Mouse (Mus musculus): ENCODE results near the gene Kpna2. TPM values are rescaled to one million over a fixed set of nuclear protein-coding genes. Genes with fewer than 3 reads are reported as not detected.
A peak's percentile ranks its signal among the peaks of the same experiment; 100 is the strongest.

The Kpna2 gene
- polyA plus RNA-seq, 1 experiment from 2014 or later, result 635 TPM

DNA sequence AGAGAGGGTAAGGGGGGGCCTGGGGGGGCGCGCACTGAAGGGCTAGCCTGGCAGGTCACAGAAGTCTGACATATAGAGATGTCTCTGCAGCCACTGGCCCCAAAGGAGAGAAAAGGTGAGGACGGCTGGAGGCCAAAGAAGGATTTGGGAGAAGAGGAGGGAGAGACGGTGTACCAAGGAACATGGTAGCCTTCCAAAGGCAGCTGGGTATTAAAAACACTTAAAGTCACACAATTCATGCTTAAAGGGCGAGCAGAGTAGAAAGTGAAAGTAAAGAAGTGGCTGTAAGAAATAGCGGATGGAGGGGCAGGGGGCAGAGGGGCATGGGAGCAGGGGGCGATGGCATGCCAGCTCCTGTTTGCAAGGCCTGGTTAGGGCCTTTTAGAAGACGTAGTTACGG is 37.0 kb downstream of the Kpna2 start:
- Histone ChIP-seq H3K27me3 (ENCODE audit: low read depth, poor library complexity, severe bottlenecking) (no peaks in the 10 kb centered on the region), H3K4me3 (no peak overlapping the region), H3K36me3 (no peaks in the 10 kb centered on the region), H3K4me1 (peaks cover 8% of the 10 kb centered on the region), H3K9me3 (replicated peaks) (no peaks in the 10 kb centered on the region), H3K27ac (no peak overlapping the region)
- 84% methylated on average over 9 of the region's 9 CpGs for WGBS
- no peak for DNase-seq (ENCODE audit: low spot score)

DNA sequence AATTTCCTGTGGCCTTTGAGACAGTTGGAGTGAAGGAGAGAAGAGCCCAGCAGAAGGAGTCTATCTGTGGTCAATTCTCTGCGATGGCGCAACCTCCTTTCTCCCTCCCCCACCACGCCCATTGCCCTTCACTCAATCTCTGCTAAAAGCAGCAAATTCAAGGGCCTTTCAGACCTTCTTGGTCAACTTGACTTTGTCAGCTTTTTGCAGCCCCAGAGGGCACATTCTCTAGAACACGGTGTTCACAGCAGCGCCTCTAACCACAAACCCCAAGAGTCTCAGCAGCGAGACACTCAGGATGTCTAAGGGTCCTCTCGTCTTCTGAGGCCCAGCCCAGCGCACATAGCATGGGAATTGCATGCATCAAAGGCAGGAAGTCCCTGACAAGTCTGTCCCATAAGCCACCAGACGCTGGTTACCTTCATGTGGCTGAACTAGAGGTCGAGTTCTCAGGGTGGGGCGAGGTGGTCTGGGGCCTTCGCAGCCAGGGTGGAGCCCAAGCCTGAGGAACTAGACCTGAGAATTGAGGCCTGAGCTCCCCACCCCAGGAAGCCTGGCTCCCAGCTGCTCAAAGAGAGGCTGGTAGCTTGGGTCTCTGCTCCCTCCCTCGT is 37.8 kb downstream of the Kpna2 start:
- no peaks in the 10 kb centered on the region for H3K9me3 ChIP-seq (replicated peaks)
- no peaks in the 10 kb centered on the region for H3K27me3 ChIP-seq (ENCODE audit: low read depth, poor library complexity, severe bottlenecking)
- no peak for DNase-seq (ENCODE audit: low spot score)
- H3K27ac ChIP-seq, result peak overlapping the region; percentile 39; the same call in 1 of the 2 replicates
- H3K4me1 ChIP-seq, result peaks cover 8% of the 10 kb centered on the region
- no peak overlapping the region for H3K4me3 ChIP-seq
- H3K36me3 ChIP-seq, result no peaks in the 10 kb centered on the region
- 72% methylated on average over 13 of the region's 13 CpGs for WGBS

DNA sequence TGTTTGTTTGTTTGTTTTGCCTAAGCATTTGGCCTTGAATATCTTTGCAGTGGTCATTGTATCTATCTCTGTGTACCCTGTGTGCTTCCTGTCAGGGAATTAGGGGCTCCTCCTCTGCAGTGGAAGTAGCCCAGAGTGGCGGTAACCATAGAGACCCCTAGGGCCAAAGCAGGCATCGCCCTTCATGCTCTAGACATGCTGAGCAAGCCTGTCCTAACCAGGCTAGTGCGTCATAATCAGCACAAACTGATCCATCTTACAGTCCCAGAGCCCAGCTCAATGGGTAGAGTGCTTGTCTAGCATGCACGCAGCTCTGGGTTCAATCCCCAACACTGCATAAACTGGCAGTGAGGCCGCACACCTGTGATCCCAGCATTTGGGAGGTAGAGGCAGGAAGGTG is 40.2 kb downstream of the Kpna2 start:
- Histone ChIP-seq H3K36me3 (no peaks in the 10 kb centered on the region), H3K4me3 (no peak overlapping the region), H3K4me1 (peaks cover 8% of the 10 kb centered on the region), H3K27ac (no peak overlapping the region), H3K9me3 (replicated peaks) (no peaks in the 10 kb centered on the region), H3K27me3 (ENCODE audit: low read depth, poor library complexity, severe bottlenecking) (no peaks in the 10 kb centered on the region)
- WGBS, result 93% methylated on average over 5 of the region's 5 CpGs
- no peak for DNase-seq (ENCODE audit: low spot score)

DNA sequence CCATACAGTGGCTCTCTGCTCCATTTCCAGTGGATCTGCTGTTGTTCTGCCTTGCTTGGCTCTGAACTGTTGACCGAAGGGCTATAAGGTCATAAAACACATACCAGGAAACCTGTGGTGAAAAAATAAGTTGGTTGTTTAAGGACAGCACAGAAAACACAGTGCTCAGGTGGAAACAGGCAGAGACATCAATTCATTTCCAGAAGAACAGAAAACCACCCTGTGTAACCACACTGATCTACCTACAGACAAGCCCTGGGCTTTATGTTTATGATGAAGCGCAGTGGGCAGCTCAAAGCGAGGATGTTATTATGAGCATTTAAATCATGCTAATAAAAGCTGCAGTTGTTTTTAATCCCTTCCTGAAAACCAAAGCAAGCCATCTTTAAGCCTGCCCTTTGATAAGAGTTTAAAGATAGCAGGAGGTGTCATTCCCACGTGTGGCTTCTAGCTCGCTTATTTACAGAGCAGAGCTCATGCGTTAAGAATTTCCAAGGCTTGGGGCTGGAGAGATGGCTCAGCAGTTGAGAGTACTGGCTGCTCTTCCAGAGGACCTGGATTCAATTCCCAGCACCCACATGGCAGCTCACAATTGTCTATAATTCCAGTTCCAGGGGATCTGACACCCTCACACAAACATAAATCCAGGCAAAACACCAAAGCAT is 40.8 kb downstream of the Kpna2 start:
- Histone ChIP-seq H3K27me3 (ENCODE audit: low read depth, poor library complexity, severe bottlenecking) (no peaks in the 10 kb centered on the region), H3K4me3 (no peak overlapping the region), H3K27ac (no peak overlapping the region), H3K36me3 (no peaks in the 10 kb centered on the region), H3K9me3 (replicated peaks) (no peaks in the 10 kb centered on the region), H3K4me1 (peaks cover 8% of the 10 kb centered on the region)
- no peak for DNase-seq (ENCODE audit: low spot score)
- 79% methylated on average over 6 of the region's 6 CpGs for WGBS

DNA sequence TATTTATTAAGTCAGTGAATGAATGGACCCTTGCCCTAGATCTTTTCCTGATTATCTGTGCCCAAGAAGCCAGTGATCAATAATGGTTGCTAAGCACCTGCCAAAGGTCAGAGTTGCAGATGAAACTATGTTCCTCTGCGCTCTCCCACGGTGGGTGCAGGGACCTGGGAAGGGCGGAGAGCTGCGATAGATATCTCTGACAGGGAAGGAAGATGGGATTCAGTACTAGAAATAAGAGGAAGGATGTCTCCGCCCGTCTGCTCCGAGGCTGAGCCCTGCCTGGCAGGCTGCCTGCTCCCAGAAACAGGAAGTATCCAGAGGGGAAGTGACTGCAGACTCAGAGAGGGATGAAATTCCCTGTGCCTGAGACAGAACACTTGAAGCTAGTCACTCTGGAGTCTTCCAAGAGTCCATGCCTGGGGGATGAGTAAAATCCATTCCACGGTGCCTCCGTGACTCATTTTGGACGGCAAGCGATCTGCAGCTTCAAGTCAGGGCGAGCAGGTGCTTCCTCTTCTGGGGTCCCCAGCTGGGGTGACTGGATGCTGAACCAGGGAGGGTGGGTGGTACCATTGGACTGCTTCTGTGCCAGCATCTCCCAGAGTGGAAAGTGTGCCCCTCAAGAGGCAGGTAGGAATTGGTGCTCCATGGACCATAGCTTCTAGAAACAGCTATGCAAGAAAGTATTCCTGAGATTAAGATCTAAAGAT is 41.9 kb downstream of the Kpna2 start:
- Histone ChIP-seq H3K9me3 (replicated peaks) (no peaks in the 10 kb centered on the region), H3K27ac (no peak overlapping the region), H3K4me3 (no peak overlapping the region), H3K27me3 (ENCODE audit: low read depth, poor library complexity, severe bottlenecking) (no peaks in the 10 kb centered on the region), H3K4me1 (peaks cover 8% of the 10 kb centered on the region), H3K36me3 (no peaks in the 10 kb centered on the region)
- 85% methylated on average over 12 of the region's 12 CpGs for WGBS
- no peak for DNase-seq (ENCODE audit: low spot score)

DNA sequence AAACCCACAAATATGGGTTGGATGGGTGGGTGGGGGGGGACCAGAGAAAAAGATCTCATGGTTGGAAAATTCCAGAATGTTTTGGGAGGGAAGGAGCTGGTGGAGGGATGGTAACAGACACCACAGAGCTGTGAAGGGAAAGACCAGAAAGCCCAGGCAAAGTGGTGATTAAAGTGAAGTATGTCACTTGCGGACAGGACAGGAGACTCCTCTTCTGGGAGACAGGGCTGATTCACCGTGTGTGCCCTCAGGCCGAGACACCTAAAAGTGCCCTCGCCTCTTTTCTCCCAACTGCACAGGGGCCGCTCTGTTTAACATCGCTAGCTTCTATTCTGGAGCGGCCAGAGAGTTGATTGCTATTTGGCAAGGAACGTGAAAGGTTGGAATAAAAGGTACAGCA is 44.8 kb downstream of the Kpna2 start:
- DNase-seq (ENCODE audit: low spot score), result no peak
- Histone ChIP-seq H3K9me3 (replicated peaks) (no peaks in the 10 kb centered on the region), H3K4me3 (no peak overlapping the region), H3K27ac (no peak overlapping the region), H3K4me1 (no peaks in the 10 kb centered on the region), H3K36me3 (no peaks in the 10 kb centered on the region), H3K27me3 (ENCODE audit: low read depth, poor library complexity, severe bottlenecking) (no peaks in the 10 kb centered on the region)
- WGBS, result 73% methylated on average over 8 of the region's 8 CpGs

DNA sequence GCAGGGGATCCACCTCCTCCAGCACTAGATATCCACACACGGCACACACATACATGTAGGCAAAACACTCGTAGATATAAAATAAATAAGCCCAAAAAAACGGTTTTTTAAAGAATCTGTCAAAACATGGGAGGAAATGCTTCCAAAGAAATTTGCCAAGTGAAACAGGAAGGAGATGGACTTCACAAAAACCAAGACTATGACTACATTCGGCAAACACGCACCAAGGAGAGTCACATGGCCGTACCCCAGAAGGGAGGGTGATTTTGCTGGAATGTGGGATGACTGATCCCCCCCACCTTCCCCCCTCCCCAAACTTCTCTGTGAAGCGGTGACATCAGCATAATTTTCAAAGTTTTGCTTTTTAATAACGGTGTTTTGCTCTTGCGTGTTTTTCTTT is 45.2 kb downstream of the Kpna2 start:
- no peak for DNase-seq (ENCODE audit: low spot score)
- no peaks in the 10 kb centered on the region for H3K27me3 ChIP-seq (ENCODE audit: low read depth, poor library complexity, severe bottlenecking)
- H3K36me3 ChIP-seq, result no peaks in the 10 kb centered on the region
- H3K9me3 ChIP-seq (replicated peaks), result no peaks in the 10 kb centered on the region
- H3K4me3 ChIP-seq, result no peak overlapping the region
- WGBS, result 86% methylated on average over 9 of the region's 9 CpGs
- no peaks in the 10 kb centered on the region for H3K4me1 ChIP-seq
- H3K27ac ChIP-seq, result no peak overlapping the region

Other genes starting within 250 kb of the Kpna2 start
- gene Pecam1, start 248.9 kb downstream of the Kpna2 start, polyA plus RNA-seq (2016; fragmentation: Nextera tagmentation; extraction: Ambion mirVana), result 25.9 and 28.8 TPM in 2 replicates
- 0.67 and 1.2 TPM in 2 replicates for gene Milr1, start 248.3 kb downstream of the Kpna2 start, polyA plus RNA-seq (2016; fragmentation: Nextera tagmentation; extraction: Ambion mirVana)
- 10.7 and 11.2 TPM in 2 replicates for gene Polg2, start 220.0 kb downstream of the Kpna2 start, polyA plus RNA-seq (2016; fragmentation: Nextera tagmentation; extraction: Ambion mirVana)
- gene Ddx5, start 210.4 kb downstream of the Kpna2 start, polyA plus RNA-seq (2016; fragmentation: Nextera tagmentation; extraction: Ambion mirVana), result 319 and 354 TPM in 2 replicates
- 18.0 and 19.0 TPM in 2 replicates for gene Cep95, start 210.3 kb downstream of the Kpna2 start, polyA plus RNA-seq (2016; fragmentation: Nextera tagmentation; extraction: Ambion mirVana)
- 14.1 TPM in 2 replicates for gene Smurf2, start 78.8 kb downstream of the Kpna2 start, polyA plus RNA-seq (2016; fragmentation: Nextera tagmentation; extraction: Ambion mirVana)
- gene 1810010H24Rik, start 26.1 kb upstream of the Kpna2 start, polyA plus RNA-seq (2016; fragmentation: Nextera tagmentation; extraction: Ambion mirVana), result 0.65 and 1.4 TPM in 2 replicates
- 33.8 and 38.8 TPM in 2 replicates for gene Bptf, start 132.6 kb upstream of the Kpna2 start, polyA plus RNA-seq (2016; fragmentation: Nextera tagmentation; extraction: Ambion mirVana)
- 74.5 and 77.7 TPM in 2 replicates for gene Nol11, start 189.8 kb upstream of the Kpna2 start, polyA plus RNA-seq (2016; fragmentation: Nextera tagmentation; extraction: Ambion mirVana)

Measured in limb, embryonic 10.5 days (tissue).